Mouse (Mus musculus) common myeloid progenitor, adult 5-6 weeks (primary cell): ENCODE measurements around the gene Hmgn2. TPM values are rescaled to one million over a fixed set of nuclear protein-coding genes. Genes with fewer than 3 reads are reported as not detected.

ENCODE experiments used
- ATAC-seq: replicated peaks from 2 replicates; pipeline ENCODE4 v1.8.0; 2016; ENCODE audit warnings: low read depth, mild to moderate bottlenecking, moderate TSS enrichment, inconsistent platforms; ENCODE audit not compliant: poor library complexity, severe bottlenecking
- total RNA-seq: library from RNA; stranded (forward); fragments of 200-1000, 187-1606 nt; gene quantifications from 2 replicates; pipeline ENCODE4 v1.2.3, GENCODE M21; 2017

Gene Hmgn2
- total RNA-seq, 1 experiment from 2014 or later, result 497 TPM

- no peak for ATAC-seq
Measured at GRCm38 (mm10) chr4:133980496-133980895, 12.0 kb upstream of the Hmgn2 start.

GRCm38 (mm10) chr4:133978021-133978711 lies 9.7 kb upstream of the Hmgn2 start:
- ATAC-seq, result no peak

GRCm38 (mm10) chr4:133971741-133972140 lies 3.3 kb upstream of the Hmgn2 start:
- ATAC-seq, result no peak

- ATAC-seq, result no peak
Measured at GRCm38 (mm10) chr4:133970876-133971275, 2.4 kb upstream of the Hmgn2 start.

GRCm38 (mm10) chr4:133970196-133970595 lies 1.7 kb upstream of the Hmgn2 start:
- no peak for ATAC-seq

- no peak for ATAC-seq
Measured at GRCm38 (mm10) chr4:133969114-133969770, 792 bp upstream of the Hmgn2 start.

GRCm38 (mm10) chr4:133967866-133968149 lies 642 bp downstream of the Hmgn2 start:
- peak; percentile 72 for ATAC-seq

- ATAC-seq, result peak; percentile 65
Measured at GRCm38 (mm10) chr4:133967138-133967865, 1.1 kb downstream of the Hmgn2 start.

- ATAC-seq, result no peak
Measured at GRCm38 (mm10) chr4:133966271-133966940, 2.0 kb downstream of the Hmgn2 start.

GRCm38 (mm10) chr4:133962566-133962965 lies 5.9 kb downstream of the Hmgn2 start:
- ATAC-seq, result no peak

GRCm38 (mm10) chr4:133958884-133959283 lies 9.6 kb downstream of the Hmgn2 start:
- no peak for ATAC-seq

- ATAC-seq, result no peak
Measured at GRCm38 (mm10) chr4:133956358-133956757, 12.1 kb downstream of the Hmgn2 start.

- no peak for ATAC-seq
Measured at GRCm38 (mm10) chr4:133946736-133947135, 21.7 kb downstream of the Hmgn2 start.

- no peak for ATAC-seq
Measured at GRCm38 (mm10) chr4:133943791-133944190, 24.7 kb downstream of the Hmgn2 start.

- ATAC-seq, result no peak
Measured at GRCm38 (mm10) chr4:133942679-133943078, 25.8 kb downstream of the Hmgn2 start.

- ATAC-seq, result no peak
Measured at GRCm38 (mm10) chr4:133941576-133941975, 26.9 kb downstream of the Hmgn2 start.

GRCm38 (mm10) chr4:133940386-133941260 lies 27.8 kb downstream of the Hmgn2 start:
- ATAC-seq, result no peak

GRCm38 (mm10) chr4:133938077-133938476 lies 30.4 kb downstream of the Hmgn2 start:
- no peak for ATAC-seq

- no peak for ATAC-seq
Measured at GRCm38 (mm10) chr4:133931785-133932184, 36.7 kb downstream of the Hmgn2 start.

- peak; percentile 45; the same call in 1 of the 2 replicates for ATAC-seq
Measured at GRCm38 (mm10) chr4:133931349-133931748, 37.1 kb downstream of the Hmgn2 start.
